Mouse (Mus musculus): Measurements from ENCODE around the gene Ahcyl1. TPM values are rescaled to one million over a fixed set of nuclear protein-coding genes. Genes with fewer than 3 reads are reported as not detected.
A peak's percentile ranks its signal among the peaks of the same experiment; 100 is the strongest.
"Not testable (repeated sequence)": the region's sequence is repeated elsewhere in the genome, so short reads cannot be mapped to it uniquely, and the experiment has no call there.

The Ahcyl1 gene
- polyA plus RNA-seq, 1 experiment from 2014 or later, result 93.2 TPM

- not testable (repeated sequence) for H3K4me1 ChIP-seq; H3K36me3 ChIP-seq; H3K4me3 ChIP-seq; H3K9me3 ChIP-seq; H3K27me3 ChIP-seq; H3K9ac ChIP-seq; H3K27ac ChIP-seq; H3K4me2 ChIP-seq; ATAC-seq (ENCODE audit: insufficient number of reproducible peaks, insufficient read depth, low FRiP score, low TSS enrichment, low read depth)
- 73% methylated on average over 5 of the region's 5 CpGs for WGBS
Measured at GRCm38 (mm10) chr3:107650276-107650675, 46.1 kb downstream of the Ahcyl1 start.

- Histone ChIP-seq H3K4me2 (no peak overlapping the region), H3K4me1 (peaks cover 5% of the 10 kb centered on the region; the same call in 1 of the 2 replicates), H3K9ac (no peak overlapping the region), H3K27ac (no peak overlapping the region), H3K36me3 (no peaks in the 10 kb centered on the region), H3K27me3 (no peaks in the 10 kb centered on the region), H3K9me3 (no peaks in the 10 kb centered on the region), H3K4me3 (no peak overlapping the region)
- ATAC-seq (ENCODE audit: insufficient number of reproducible peaks, insufficient read depth, low FRiP score, low TSS enrichment, low read depth), result no peak
- WGBS, result 88% methylated on average over 3 of the region's 3 CpGs
Measured at GRCm38 (mm10) chr3:107646947-107647346, 49.4 kb downstream of the Ahcyl1 start.

GRCm38 (mm10) chr3:107637606-107638172 lies 58.7 kb downstream of the Ahcyl1 start:
- WGBS, result 75% methylated on average over 5 of the region's 5 CpGs
- no peak overlapping the region for H3K4me3 ChIP-seq
- ATAC-seq (ENCODE audit: insufficient number of reproducible peaks, insufficient read depth, low FRiP score, low TSS enrichment, low read depth), result no peak
- H3K4me1 ChIP-seq, result no peaks in the 10 kb centered on the region
- no peaks in the 10 kb centered on the region for H3K9me3 ChIP-seq
- no peak overlapping the region for H3K27ac ChIP-seq
- no peak overlapping the region for H3K9ac ChIP-seq
- H3K4me2 ChIP-seq, result no peak overlapping the region
- no peaks in the 10 kb centered on the region for H3K27me3 ChIP-seq
- H3K36me3 ChIP-seq, result no peaks in the 10 kb centered on the region

- no peak for ATAC-seq (ENCODE audit: insufficient number of reproducible peaks, insufficient read depth, low FRiP score, low TSS enrichment, low read depth)
- Histone ChIP-seq H3K4me1 (no peaks in the 10 kb centered on the region), H3K36me3 (no peaks in the 10 kb centered on the region), H3K4me3 (no peak overlapping the region), H3K9ac (no peak overlapping the region), H3K9me3 (no peaks in the 10 kb centered on the region), H3K27ac (no peak overlapping the region), H3K27me3 (no peaks in the 10 kb centered on the region), H3K4me2 (no peak overlapping the region)
- WGBS, result 73% methylated on average over 3 of the region's 3 CpGs
Measured at GRCm38 (mm10) chr3:107636236-107636635, 60.1 kb downstream of the Ahcyl1 start.

GRCm38 (mm10) chr3:107635836-107636235 lies 60.5 kb downstream of the Ahcyl1 start:
- Histone ChIP-seq H3K27me3 (no peaks in the 10 kb centered on the region), H3K27ac (no peak overlapping the region), H3K9ac (no peak overlapping the region), H3K9me3 (no peaks in the 10 kb centered on the region), H3K4me2 (no peak overlapping the region), H3K4me3 (no peak overlapping the region), H3K36me3 (no peaks in the 10 kb centered on the region), H3K4me1 (no peaks in the 10 kb centered on the region)
- 49% methylated on average over 8 of the region's 8 CpGs for WGBS
- ATAC-seq (ENCODE audit: insufficient number of reproducible peaks, insufficient read depth, low FRiP score, low TSS enrichment, low read depth), result no peak

- H3K4me2 ChIP-seq, result no peak overlapping the region
- H3K4me3 ChIP-seq, result no peak overlapping the region
- no peak overlapping the region for H3K27ac ChIP-seq
- WGBS, result 89% methylated on average over 9 of the region's 9 CpGs
- no peak overlapping the region for H3K9ac ChIP-seq
- ATAC-seq (ENCODE audit: insufficient number of reproducible peaks, insufficient read depth, low FRiP score, low TSS enrichment, low read depth), result no peak
- peaks cover 9% of the 10 kb centered on the region for H3K4me1 ChIP-seq
- no peaks in the 10 kb centered on the region for H3K9me3 ChIP-seq
- H3K36me3 ChIP-seq, result peaks cover under 1% of the 10 kb centered on the region; the same call in 1 of the 2 replicates
- no peaks in the 10 kb centered on the region for H3K27me3 ChIP-seq
Measured at GRCm38 (mm10) chr3:107633906-107634305, 62.5 kb downstream of the Ahcyl1 start.

GRCm38 (mm10) chr3:107632786-107633185 lies 63.6 kb downstream of the Ahcyl1 start:
- no peak overlapping the region for H3K4me3 ChIP-seq
- no peak overlapping the region for H3K9ac ChIP-seq
- no peak for ATAC-seq (ENCODE audit: insufficient number of reproducible peaks, insufficient read depth, low FRiP score, low TSS enrichment, low read depth)
- peaks cover 10% of the 10 kb centered on the region for H3K36me3 ChIP-seq
- WGBS, result 84% methylated on average over 4 of the region's 4 CpGs
- no peak overlapping the region for H3K4me2 ChIP-seq
- H3K9me3 ChIP-seq, result no peaks in the 10 kb centered on the region
- H3K4me1 ChIP-seq, result peaks cover 9% of the 10 kb centered on the region
- no peak overlapping the region for H3K27ac ChIP-seq
- H3K27me3 ChIP-seq, result no peaks in the 10 kb centered on the region

- 0% methylated on average over 35 of the region's 35 CpGs for WGBS
- Histone ChIP-seq H3K4me3 (peak within 1 kb of the TSS; percentile 99), H3K36me3 (peaks cover 23% of the 10 kb centered on the region), H3K27me3 (no peaks in the 10 kb centered on the region), H3K27ac (peak within 1 kb of the TSS; percentile 96), H3K9ac (peak within 1 kb of the TSS; percentile 98), H3K4me2 (peak within 1 kb of the TSS; percentile 87), H3K4me1 (peaks cover 9% of the 10 kb centered on the region), H3K9me3 (no peaks in the 10 kb centered on the region)
- peak; percentile 91 for ATAC-seq (ENCODE audit: insufficient number of reproducible peaks, insufficient read depth, low FRiP score, low TSS enrichment, low read depth)
Measured at GRCm38 (mm10) chr3:107631523-107631958, 64.8 kb downstream of the Ahcyl1 start, which contains the start of gene Strip1. Gene Strip1, minus strand, starts transcription at chr3:107631694.

- H3K4me1 ChIP-seq, result peaks cover 9% of the 10 kb centered on the region
Measured at GRCm38 (mm10) chr3:107630682-107631522, 65.5 kb downstream of the Ahcyl1 start, which contains the start of gene Gm10961. Gene Gm10961, plus strand, starts transcription at chr3:107631322.

GRCm38 (mm10) chr3:107629411-107629810 lies 66.9 kb downstream of the Ahcyl1 start:
- WGBS, result 93% methylated on average over 4 of the region's 4 CpGs
- H3K9me3 ChIP-seq, result no peaks in the 10 kb centered on the region
- no peak overlapping the region for H3K4me3 ChIP-seq
- no peaks in the 10 kb centered on the region for H3K27me3 ChIP-seq
- no peak overlapping the region for H3K9ac ChIP-seq
- peaks cover 44% of the 10 kb centered on the region for H3K36me3 ChIP-seq
- peaks cover 9% of the 10 kb centered on the region for H3K4me1 ChIP-seq
- H3K27ac ChIP-seq, result no peak overlapping the region
- no peak for ATAC-seq (ENCODE audit: insufficient number of reproducible peaks, insufficient read depth, low FRiP score, low TSS enrichment, low read depth)
- no peak overlapping the region for H3K4me2 ChIP-seq

More at GRCm38 (mm10) chr3:107630682-107631522, 65.5 kb downstream of the Ahcyl1 start, which contains the start of gene Gm10961:
- no peaks in the 10 kb centered on the region for H3K27me3 ChIP-seq
- peak; percentile 45 for ATAC-seq (ENCODE audit: insufficient number of reproducible peaks, insufficient read depth, low FRiP score, low TSS enrichment, low read depth)
- peak within 1 kb of the TSS; percentile 87 for H3K4me2 ChIP-seq
- WGBS, result under 1% methylated on average over 48 of the region's 48 CpGs
- peak within 1 kb of the TSS; percentile 96 for H3K27ac ChIP-seq
- H3K36me3 ChIP-seq, result peaks cover 29% of the 10 kb centered on the region
- peak within 1 kb of the TSS; percentile 98 for H3K9ac ChIP-seq
- H3K9me3 ChIP-seq, result no peaks in the 10 kb centered on the region
- peak within 1 kb of the TSS; percentile 99 for H3K4me3 ChIP-seq

GRCm38 (mm10) chr3:107628551-107628950 lies 67.8 kb downstream of the Ahcyl1 start:
- Histone ChIP-seq H3K4me1 (peaks cover 9% of the 10 kb centered on the region), H3K4me2 (no peak overlapping the region), H3K36me3 (peaks cover 52% of the 10 kb centered on the region), H3K9me3 (no peaks in the 10 kb centered on the region), H3K27ac (no peak overlapping the region), H3K9ac (no peak overlapping the region), H3K4me3 (no peak overlapping the region), H3K27me3 (no peaks in the 10 kb centered on the region)
- WGBS, result 97% methylated on average over 2 of the region's 2 CpGs
- ATAC-seq (ENCODE audit: insufficient number of reproducible peaks, insufficient read depth, low FRiP score, low TSS enrichment, low read depth), result no peak

- no peak overlapping the region for H3K4me2 ChIP-seq
Measured at GRCm38 (mm10) chr3:107627641-107628040, 68.7 kb downstream of the Ahcyl1 start.

More at GRCm38 (mm10) chr3:107627641-107628040, 68.7 kb downstream of the Ahcyl1 start:
- peaks cover 9% of the 10 kb centered on the region for H3K4me1 ChIP-seq
- whole genome bisulfite sequencing, result 93% methylated on average over 7 of the region's 7 CpGs
- H3K27me3 ChIP-seq, result no peaks in the 10 kb centered on the region
- ATAC-seq (ENCODE audit: insufficient number of reproducible peaks, insufficient read depth, low FRiP score, low TSS enrichment, low read depth), result no peak
- H3K27ac ChIP-seq, result no peak overlapping the region
- no peak overlapping the region for H3K9ac ChIP-seq
- H3K4me3 ChIP-seq, result no peak overlapping the region
- H3K36me3 ChIP-seq, result peaks cover 62% of the 10 kb centered on the region
- H3K9me3 ChIP-seq, result no peaks in the 10 kb centered on the region
